Mouse (Mus musculus): ENCODE measurements around the gene Cenpf.

GRCm38 (mm10) chr1:189663437-189663836, 24.4 kb downstream of the Cenpf start:
- TF ChIP-seq GATA1 (IDR thresholded peaks at IDR 0.05; ENCODE audit: borderline replicate concordance, low read length) (no peak), FLI1 (IDR thresholded peaks at IDR 0.05; ENCODE audit: low read length) (no peak)
